ENCODE assay signal across 7 mouse cellular contexts in the genomic region with DNA sequence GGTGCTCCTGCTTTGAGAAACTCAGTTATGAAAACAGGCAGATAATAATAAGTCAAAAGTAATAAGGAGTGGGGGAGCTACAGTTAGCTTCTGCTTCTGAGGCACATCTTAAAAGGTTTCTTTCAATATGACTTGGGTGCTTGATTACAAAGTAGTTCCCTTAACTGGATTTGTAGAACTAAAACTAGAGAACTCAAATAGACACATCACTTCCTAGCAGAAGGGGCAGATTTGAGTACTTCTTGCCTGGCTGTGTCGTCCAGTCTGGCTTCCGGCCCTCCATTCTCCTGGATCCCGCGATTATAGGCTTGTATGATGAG. TPM values are rescaled to one million over a fixed set of nuclear protein-coding genes. Genes with fewer than 3 reads are reported as not detected.
DNase-seq lines count a peak whose midpoint lies in the region; ATAC-seq and TF ChIP-seq lines count a peak whose summit lies in the region.

No protein-coding gene starts in this region.

- TF ChIP-seq EP300 in liver, postnatal 0 days (IDR thresholded peaks at IDR 0.05; ENCODE audit: low read depth) = no peak

- TF ChIP-seq POLR2A in spleen, adult 2 months (IDR thresholded peaks at IDR 0.05; ENCODE audit: low read depth, low read length) = no peak

- peak overlapping the region; percentile 22; the same call in 1 of the 2 replicates for H3K27ac ChIP-seq in spleen, adult 2 months (ENCODE audit: insufficient read depth, low read length)
- H3K27ac ChIP-seq in liver, postnatal 0 days (ENCODE audit: low read depth) = no peak overlapping the region

- no peak overlapping the region for H3K9ac ChIP-seq in liver, postnatal 0 days (replicated peaks)

- H3K36me3 ChIP-seq in spleen, adult 2 months (ENCODE audit: control insufficient read depth, insufficient read depth, low read length) = no peaks in the 10 kb centered on the region
- H3K36me3 ChIP-seq in liver, postnatal 0 days (replicated peaks; ENCODE audit: insufficient read depth, low read length) = no peaks in the 10 kb centered on the region

- peaks cover 4% of the 10 kb centered on the region; the same call in 1 of the 2 replicates for H3K27me3 ChIP-seq in spleen, adult 2 months (ENCODE audit: control insufficient read depth, insufficient read depth, low read length)
- H3K27me3 ChIP-seq in liver, postnatal 0 days (ENCODE audit: insufficient read depth, low read length) = peaks cover 6% of the 10 kb centered on the region; the same call in 1 of the 2 replicates

- no peaks in the 10 kb centered on the region for H3K9me3 ChIP-seq in liver, postnatal 0 days (ENCODE audit: low read length)

- TF ChIP-seq CTCF in spleen, adult 2 months (IDR thresholded peaks at IDR 0.05; ENCODE audit: extremely low read depth, insufficient read depth, insufficient read length, insufficient replicate concordance) = no peak
- TF ChIP-seq CTCF in liver, postnatal 0 days (IDR thresholded peaks at IDR 0.05; ENCODE audit: low read depth) = no peak

- peak overlapping the region; percentile 74 for H3K4me2 ChIP-seq in liver, postnatal 0 days (ENCODE audit: low read depth, low read length)

- no peak overlapping the region for H3K4me3 ChIP-seq in spleen, adult 2 months (ENCODE audit: extremely low read depth, insufficient read depth, insufficient read length)
- H3K4me3 ChIP-seq in liver, postnatal 0 days (ENCODE audit: low read depth, low read length) = peak overlapping the region; percentile 51; the same call in 1 of the 2 replicates

- H3K4me1 ChIP-seq in spleen, adult 2 months (ENCODE audit: control insufficient read depth, insufficient read depth, insufficient read length) = peaks cover 6% of the 10 kb centered on the region
- peaks cover 5% of the 10 kb centered on the region for H3K4me1 ChIP-seq in liver, postnatal 0 days (ENCODE audit: insufficient read depth)

- WGBS in spleen, adult 2 months = 77% methylated on average over 4 of the region's 4 CpGs
- 93% methylated on average over 4 of the region's 4 CpGs for WGBS in liver, postnatal 0 days (ENCODE audit: insufficient replicate concordance)

- ATAC-seq in granulocyte monocyte progenitor cell, adult 5-6 weeks (replicated peaks; ENCODE audit: poor library complexity, severe bottlenecking) = peak; percentile 31
- 0 out of 2 replicates have a peak, but pooled peaks have one; percentile 18 for ATAC-seq in liver, postnatal 0 days
- no peak for ATAC-seq in monocyte, adult 5-6 weeks (replicated peaks; ENCODE audit: insufficient number of reproducible peaks, low FRiP score, low TSS enrichment, poor library complexity, severe bottlenecking)

- no peak for DNase-seq in spleen, adult 2 months (ENCODE audit: low read depth in 1 of 2, low spot score in 2 of 2)
- DNase-seq in spleen, postnatal 14 days (ENCODE audit: low spot score in 2 of 2) = no peak
- no peak for DNase-seq in liver, postnatal 0 days
- no peak for DNase-seq in ovary, postnatal 14 days (ENCODE audit: low spot score)
- no peak for DNase-seq in cerebellum, adult 9-10 months

RNA-seq across cellular contexts. Expression of gene Gatm, which starts 0.5 kb away (rescaled TPM):
- 16.3 and 17.4 TPM in 2 replicates for polyA plus RNA-seq in spleen, adult 2 months (2012; rRNA removed)
- total RNA-seq in granulocyte monocyte progenitor cell, adult 5-6 weeks (2014; fragmentation: Nextera tagmentation) = 94.8 and 123 TPM in 2 replicates
- total RNA-seq in granulocyte monocyte progenitor cell, adult 5-6 weeks (2017) = 96.0 and 115 TPM in 2 replicates
- polyA plus RNA-seq in liver, postnatal 0 days (2015; fragmentation: Nextera tagmentation; extraction: Ambion mirVana) = 28.0 and 30.6 TPM in 2 replicates
- total RNA-seq in monocyte, adult 5-6 weeks (2017) = 0.75 to 0.97 TPM (median 0.95 TPM) in 3 replicates

RNA-seq across cellular contexts. Expression of gene AA467197, which starts 25.2 kb away (rescaled TPM):
- polyA plus RNA-seq in spleen, adult 2 months (2012; rRNA removed) = 0.18 TPM in 2 replicates
- total RNA-seq in granulocyte monocyte progenitor cell, adult 5-6 weeks (2014; fragmentation: Nextera tagmentation) = not detected in 2 replicates
- 2.4 TPM in 2 replicates for total RNA-seq in granulocyte monocyte progenitor cell, adult 5-6 weeks (2017)
- polyA plus RNA-seq in liver, postnatal 0 days (2015; fragmentation: Nextera tagmentation; extraction: Ambion mirVana) = 6.0 and 6.8 TPM in 2 replicates
- 3.2 to 7.8 TPM in 2 of 3 replicates, not detected in the other for total RNA-seq in monocyte, adult 5-6 weeks (2017)

Comparison
In these comparisons a context has a peak if more than half of its experiments do, and no peak if none do; other contexts are left out.
1. RNA of gene Gatm, which starts 0.5 kb away (total RNA-seq): 94.8 to 123 TPM in granulocyte monocyte progenitor cell, adult 5-6 weeks; 0.75 to 0.97 TPM in monocyte, adult 5-6 weeks; every median in the first group is over 10 times any median in the second.